In the genomic region with DNA sequence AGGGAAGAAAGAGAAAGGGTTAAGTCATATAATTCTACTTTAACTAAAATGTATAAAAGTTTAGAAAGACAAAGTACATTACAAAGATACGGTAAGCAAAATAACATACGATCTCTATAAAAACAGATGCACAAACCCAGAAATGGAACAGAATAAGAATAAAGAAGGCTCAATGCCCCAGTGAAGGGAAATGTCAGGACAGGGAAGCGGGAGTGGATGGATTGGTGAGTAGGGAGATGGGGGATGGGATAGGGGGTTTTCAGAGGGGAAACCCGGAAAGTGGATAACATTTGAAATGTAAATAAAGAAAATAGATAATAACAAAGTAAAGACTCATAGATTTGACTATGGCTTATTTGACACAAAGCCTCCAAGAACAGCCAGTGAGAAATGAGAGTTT, we compare ENCODE assay signal across 31 mouse cellular contexts.
"Had no signal": no experiment of that assay in that cellular context is flagged by ENCODE, and none has a peak within 500 bp of the region (broad histone marks: within the 10 kb centered on the region; RNA-seq: fewer than 3 reads in every experiment).

No protein-coding gene starts in this region.

- H3K9me3 ChIP-seq: limb, embryonic 10.5 days; limb, embryonic 12.5 days; limb, embryonic 13.5 days; limb, embryonic 15.5 days; liver, embryonic 12.5 days; liver, embryonic 13.5 days; liver, embryonic 15.5 days; lung, embryonic 15.5 days; megakaryocyte, embryonic 14.5 days; midbrain, embryonic 10.5 days; midbrain, embryonic 12.5 days; midbrain, embryonic 13.5 days; neural tube, embryonic 12.5 days had no signal

- DNase-seq: left cerebral cortex, postnatal 4 days; liver; liver, embryonic 13.5 days; liver, postnatal 0 days; lung, adult 18-20 months; lung, adult 2 months; lung, embryonic 14.5 days; lung, postnatal 10 days; lung, postnatal 14 days; lung, postnatal 36 days; lung, postnatal 4 days; midbrain, embryonic 14.5 days had no signal

- H3K27ac ChIP-seq: left cerebral cortex, adult 2 months; limb, embryonic 10.5 days; limb, embryonic 12.5 days; limb, embryonic 13.5 days; limb, embryonic 15.5 days; liver, embryonic 12.5 days; liver, embryonic 13.5 days; liver, embryonic 14.5 days; liver, embryonic 15.5 days; lung, embryonic 15.5 days; macrophage; midbrain, embryonic 10.5 days; midbrain, embryonic 12.5 days; midbrain, embryonic 13.5 days; neural tube, embryonic 12.5 days had no signal

- H3K27me3 ChIP-seq: limb, embryonic 12.5 days; limb, embryonic 13.5 days; limb, embryonic 15.5 days; liver, embryonic 12.5 days; liver, embryonic 13.5 days; liver, embryonic 15.5 days; megakaryocyte, embryonic 14.5 days; neural tube, embryonic 12.5 days had no signal

- ATAC-seq: liver, embryonic 12.5 days; liver, postnatal 0 days; lung, postnatal 0 days; midbrain, embryonic 13.5 days; midbrain, embryonic 16.5 days had no signal

- H3K36me3 ChIP-seq: limb, embryonic 10.5 days; limb, embryonic 12.5 days; limb, embryonic 13.5 days; limb, embryonic 15.5 days; liver, embryonic 12.5 days; liver, embryonic 13.5 days; liver, embryonic 15.5 days; lung, embryonic 15.5 days; midbrain, embryonic 10.5 days; midbrain, embryonic 12.5 days; midbrain, embryonic 13.5 days; neural tube, embryonic 12.5 days had no signal

- H3K4me1 ChIP-seq: liver, embryonic 12.5 days; liver, embryonic 13.5 days; liver, embryonic 15.5 days; megakaryocyte, embryonic 14.5 days had no signal

- H3K4me2 ChIP-seq: limb, embryonic 12.5 days; limb, embryonic 13.5 days; limb, embryonic 15.5 days; liver, embryonic 11.5 days; liver, embryonic 12.5 days; liver, embryonic 13.5 days; liver, embryonic 15.5 days; lung, embryonic 14.5 days; lung, embryonic 15.5 days; midbrain, embryonic 12.5 days; midbrain, embryonic 13.5 days; neural tube, embryonic 12.5 days had no signal

- H3K4me3 ChIP-seq: left cerebral cortex, adult 2 months; limb, embryonic 10.5 days; limb, embryonic 12.5 days; limb, embryonic 13.5 days; limb, embryonic 15.5 days; liver, embryonic 12.5 days; liver, embryonic 13.5 days; liver, embryonic 15.5 days; lung, embryonic 15.5 days; megakaryocyte, embryonic 14.5 days; midbrain, embryonic 10.5 days; midbrain, embryonic 12.5 days; midbrain, embryonic 13.5 days; myocyte; neural tube, embryonic 12.5 days had no signal

- H3K9ac ChIP-seq: limb, embryonic 12.5 days; limb, embryonic 13.5 days; limb, embryonic 15.5 days; liver, embryonic 12.5 days; liver, embryonic 13.5 days; liver, embryonic 14.5 days; liver, embryonic 15.5 days; liver, postnatal 0 days; lung, embryonic 14.5 days; lung, embryonic 15.5 days; midbrain, embryonic 12.5 days; midbrain, embryonic 13.5 days; neural tube, embryonic 12.5 days had no signal
